Mouse (Mus musculus) kidney, embryonic 16.5 days (tissue): ENCODE data around the gene Pax4. TPM values are rescaled to one million over a fixed set of nuclear protein-coding genes. Genes with fewer than 3 reads are reported as not detected.

Experiments
- ATAC-seq: fragments of 200-750 bp; cut with Nextera tagmentation; 2 replicates; pipeline ENCODE4 v1.8.0; 2017; ENCODE audit warnings: moderate TSS enrichment; ENCODE audit not compliant: low FRiP score, low TSS enrichment
- H3K27ac ChIP-seq: fragments of 300-500 bp; sonication (generic); 2 replicates; pipeline ENCODE4 v1.5.1; 2014; ENCODE audit warnings: low read length
- H3K27me3 ChIP-seq: fragments of 300-500 bp; sonication (generic); 2 replicates; pipeline ENCODE4 v1.6.1; 2014; ENCODE audit warnings: low read length, control low read depth, mixed read lengths; ENCODE audit not compliant: insufficient read depth
- H3K36me3 ChIP-seq: fragments of 300-500 bp; sonication (generic); 2 replicates; pipeline ENCODE4 v1.6.1; 2014; ENCODE audit warnings: low read length, control low read depth, mixed read lengths; ENCODE audit not compliant: insufficient read depth
- H3K4me1 ChIP-seq: fragments of 300-500 bp; sonication (generic); 2 replicates; pipeline ENCODE4 v1.6.1; 2014; ENCODE audit warnings: low read length, control low read depth, mixed read lengths; ENCODE audit not compliant: insufficient read depth
- H3K4me2 ChIP-seq: fragments of 300-500 bp; sonication (generic); replicated peaks from 2 replicates; pipeline ENCODE4 v1.6.1; 2014; ENCODE audit warnings: low read depth, low read length
- H3K4me3 ChIP-seq: fragments of 300-500 bp; sonication (generic); 2 replicates; pipeline ENCODE4 v1.5.1; 2014; ENCODE audit warnings: mild to moderate bottlenecking, low read length
- H3K9ac ChIP-seq: fragments of 300-500 bp; sonication (generic); replicated peaks from 2 replicates; pipeline ENCODE4 v1.6.1; 2014; ENCODE audit warnings: low read length
- H3K9me3 ChIP-seq: fragments of 300-500 bp; sonication (generic); 2 replicates; pipeline ENCODE4 v1.6.1; 2016; ENCODE audit warnings: low read length, control low read depth
- WGBS: fragments of 180-500 bp; shearing (Covaris S2); extraction: QIAGEN DNeasy Blood & Tissue Kit; methylation state at CpG from one replicate; pipeline ENCODE4 v1.1.7; 2014; 5-methylcytosine and 5-hydroxymethylcytosine counted together
- polyA plus RNA-seq: library from polyadenylated mRNA; unstranded; fragments of >200 nt; fragmentation: Nextera tagmentation; extraction: Ambion mirVana; gene quantifications from 2 replicates; pipeline ENCODE4 v1.2.1, GENCODE M21; 2015

Gene Pax4
- polyA plus RNA-seq, 1 experiment from 2014 or later, result not detected

DNA sequence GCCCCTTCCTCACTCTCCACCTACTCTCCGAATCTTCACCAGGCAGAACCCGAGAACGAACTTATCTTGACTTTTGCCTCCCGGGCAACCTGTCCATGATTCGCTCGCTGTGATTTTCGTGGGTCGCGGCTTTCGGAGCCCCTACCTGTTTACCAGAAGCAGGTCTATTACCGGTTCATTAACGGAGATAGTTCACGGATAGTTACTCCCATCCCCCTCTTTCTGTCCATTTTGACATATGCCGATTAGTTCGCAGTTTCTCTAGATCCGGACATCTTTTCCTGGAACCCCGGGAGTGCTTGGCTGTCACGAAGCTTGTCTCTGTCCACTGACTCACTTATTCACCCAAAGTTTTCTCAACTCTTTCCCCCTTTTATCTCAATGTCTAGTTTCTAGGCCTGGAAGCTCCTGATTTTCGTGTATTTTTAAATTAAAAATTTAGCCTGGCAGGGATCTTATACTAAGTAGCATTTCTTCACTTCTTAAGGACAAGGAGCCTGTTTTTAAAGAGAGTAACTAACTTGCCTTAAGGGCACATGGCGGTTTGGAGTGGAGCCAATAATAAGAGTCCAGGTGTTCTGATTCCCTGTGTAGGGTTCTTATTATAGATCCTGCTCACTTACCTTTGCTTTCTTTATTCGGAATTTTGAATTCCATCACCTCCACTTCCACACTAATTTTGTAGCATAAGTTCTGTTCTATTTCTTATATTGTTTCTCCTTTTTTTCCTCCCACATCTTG, 31.8 kb upstream of the Pax4 start:
- Histone ChIP-seq H3K4me1 (peaks cover 41% of the 10 kb centered on the region), H3K4me3 (peak overlapping the region; percentile 85), H3K27ac (peak overlapping the region; percentile 78), H3K9me3 (no peaks in the 10 kb centered on the region), H3K4me2 (peak overlapping the region; percentile 79), H3K36me3 (peaks cover 6% of the 10 kb centered on the region; the same call in 1 of the 2 replicates), H3K9ac (peak overlapping the region; percentile 82), H3K27me3 (no peaks in the 10 kb centered on the region)
- WGBS, result 4% methylated on average over 21 of the region's 21 CpGs
- ATAC-seq, result no peak

DNA sequence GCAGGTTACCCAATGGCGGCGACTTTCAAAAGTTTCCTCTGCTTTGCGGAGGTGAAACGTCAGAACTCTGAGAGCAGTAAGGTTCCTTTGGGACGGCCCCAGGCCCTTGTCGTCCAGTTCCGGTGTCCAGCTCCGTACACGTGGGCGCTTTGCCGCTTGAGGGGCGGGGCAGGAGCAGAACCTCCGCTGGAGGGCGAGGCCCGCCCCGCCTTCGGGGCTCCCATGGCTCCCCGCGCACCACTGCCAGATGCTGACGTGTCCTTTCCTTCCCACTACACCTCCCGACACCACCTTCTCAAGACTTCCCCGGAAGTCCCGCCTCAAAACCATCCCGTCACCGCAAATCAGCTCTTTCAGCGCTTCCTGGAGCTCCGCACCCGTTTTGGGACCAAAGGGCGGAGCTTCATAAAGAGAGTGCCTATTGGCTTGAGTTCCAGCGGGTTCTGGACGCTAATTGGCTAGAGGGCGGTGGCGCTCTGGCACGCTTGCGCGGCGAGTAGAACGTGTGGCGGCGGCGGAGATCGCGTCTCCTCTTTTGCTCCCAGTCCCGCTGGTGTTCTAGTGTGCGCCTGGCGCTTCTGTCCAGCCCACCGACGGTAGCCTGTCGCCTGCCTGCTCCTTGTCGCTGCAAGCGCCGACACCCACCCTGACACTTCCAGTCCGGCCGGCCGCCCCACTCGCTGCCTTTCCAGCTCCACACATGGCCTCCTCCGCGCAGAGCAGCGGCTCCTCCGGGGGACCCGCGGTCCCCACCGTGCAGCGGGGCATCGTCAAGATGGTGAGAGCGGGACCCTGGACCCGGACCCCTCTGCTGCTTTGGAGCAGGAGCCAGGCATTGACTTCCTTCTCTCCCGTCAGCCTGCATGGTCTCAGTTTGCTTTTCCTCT, 31.0 kb upstream of the Pax4 start:
- WGBS, result under 1% methylated on average over 68 of the region's 68 CpGs
- H3K4me3 ChIP-seq, result peak overlapping the region; percentile 85
- no peaks in the 10 kb centered on the region for H3K27me3 ChIP-seq
- peak; percentile 98 for ATAC-seq
- H3K27ac ChIP-seq, result peak overlapping the region; percentile 78
- peaks cover 33% of the 10 kb centered on the region for H3K4me1 ChIP-seq
- peak overlapping the region; percentile 79 for H3K4me2 ChIP-seq
- peak overlapping the region; percentile 82 for H3K9ac ChIP-seq
- peaks cover 6% of the 10 kb centered on the region; the same call in 1 of the 2 replicates for H3K36me3 ChIP-seq
- H3K9me3 ChIP-seq, result no peaks in the 10 kb centered on the region

DNA sequence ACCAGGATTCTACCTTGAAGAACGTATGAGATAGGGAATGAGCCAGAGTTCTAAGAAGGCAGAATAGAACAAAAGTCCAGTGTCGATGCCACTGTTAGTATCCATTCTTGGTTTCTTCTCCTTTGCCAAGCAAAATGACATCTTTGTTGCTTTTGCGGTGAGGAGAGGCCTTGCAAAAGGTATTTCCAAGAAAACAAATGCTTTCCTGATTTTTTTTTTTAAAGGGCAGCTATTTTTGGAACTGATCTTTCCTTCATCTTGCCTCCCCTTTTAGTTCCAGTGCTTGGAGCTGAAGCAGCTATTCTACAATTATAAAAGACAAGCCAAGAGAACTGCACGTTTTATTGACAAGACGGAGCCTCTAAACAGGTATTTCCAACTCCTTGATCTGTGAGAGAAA, 25.7 kb upstream of the Pax4 start, which contains the start of gene Snd1:
Gene Snd1, plus strand, starts transcription at position 301 of the 400 bp plus-strand sequence.
- Histone ChIP-seq H3K27me3 (no peaks in the 10 kb centered on the region), H3K4me1 (0 out of 2 replicates have a peak, but pooled peaks cover 3% of the 10 kb centered on the region), H3K36me3 (no peaks in the 10 kb centered on the region), H3K9ac (no peak within 1 kb of the TSS), H3K27ac (no peak within 1 kb of the TSS), H3K9me3 (no peaks in the 10 kb centered on the region), H3K4me3 (no peak within 1 kb of the TSS), H3K4me2 (no peak within 1 kb of the TSS)
- ATAC-seq, result no peak
- 78% methylated on average over 5 of the region's 5 CpGs for WGBS

DNA sequence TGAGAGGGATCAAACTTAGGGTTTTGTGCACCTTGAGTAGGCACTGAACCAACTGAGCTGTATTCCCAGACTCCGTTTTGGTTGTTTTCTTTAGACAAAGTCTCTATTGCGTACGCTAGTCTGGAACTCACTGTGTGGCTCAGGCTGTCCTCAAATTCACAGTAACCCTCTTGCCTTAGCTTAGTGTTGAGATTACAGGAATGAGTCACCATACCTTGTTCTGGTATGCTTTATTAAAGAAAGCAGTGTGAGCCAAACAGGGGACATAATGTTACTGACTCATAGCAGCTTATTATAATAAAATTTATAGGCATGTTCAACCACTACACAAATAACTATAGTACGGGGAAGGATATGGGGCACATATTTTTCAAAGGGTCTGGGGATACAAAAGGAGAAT, 25.1 kb upstream of the Pax4 start:
- Histone ChIP-seq H3K4me2 (no peak overlapping the region), H3K9me3 (no peaks in the 10 kb centered on the region), H3K9ac (no peak overlapping the region), H3K27me3 (no peaks in the 10 kb centered on the region), H3K4me1 (0 out of 2 replicates have a peak, but pooled peaks cover 3% of the 10 kb centered on the region), H3K4me3 (no peak overlapping the region), H3K27ac (no peak overlapping the region), H3K36me3 (no peaks in the 10 kb centered on the region)
- ATAC-seq, result no peak
- 88% methylated on average over 4 of the region's 4 CpGs for WGBS

DNA sequence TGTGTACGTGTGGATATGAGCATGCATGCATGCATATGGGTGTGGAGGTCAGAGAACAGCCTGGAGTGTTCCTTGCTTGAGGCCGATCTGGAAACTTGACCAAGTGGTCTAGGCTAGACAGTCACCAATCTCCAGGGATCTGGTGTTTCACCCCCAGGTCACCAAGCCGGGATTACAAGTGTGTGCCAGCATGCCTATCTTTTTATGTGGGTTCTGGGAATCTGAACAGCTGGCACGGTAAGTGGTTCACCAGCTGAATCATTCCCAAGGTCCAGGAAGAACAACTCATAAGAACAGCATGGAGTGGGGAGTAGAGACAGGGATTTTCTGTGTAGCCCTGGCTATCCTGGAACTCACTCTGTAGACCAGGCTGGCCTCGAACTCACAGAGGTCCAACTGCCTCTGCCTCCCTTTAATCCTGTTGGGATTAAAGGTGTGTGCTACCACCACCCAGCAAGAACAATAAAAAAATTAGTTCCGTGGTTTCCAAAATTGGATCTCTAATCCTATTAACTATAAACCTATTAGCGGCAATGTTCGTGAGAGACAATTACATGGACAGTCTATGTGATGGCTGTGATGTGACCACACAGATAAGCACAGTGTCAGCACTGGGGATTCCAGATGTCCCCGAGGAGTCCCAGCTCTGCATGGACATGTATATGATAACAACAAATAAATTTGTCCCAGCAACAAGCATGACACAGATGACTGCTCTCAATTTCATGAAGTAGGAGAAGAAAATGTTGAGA, 22.3 kb upstream of the Pax4 start:
- Histone ChIP-seq H3K4me1 (no peaks in the 10 kb centered on the region), H3K27me3 (no peaks in the 10 kb centered on the region), H3K9me3 (no peaks in the 10 kb centered on the region), H3K4me2 (no peak overlapping the region), H3K27ac (no peak overlapping the region), H3K9ac (no peak overlapping the region), H3K4me3 (no peak overlapping the region), H3K36me3 (no peaks in the 10 kb centered on the region)
- no peak for ATAC-seq
- 88% methylated on average over 9 of the region's 9 CpGs for WGBS

DNA sequence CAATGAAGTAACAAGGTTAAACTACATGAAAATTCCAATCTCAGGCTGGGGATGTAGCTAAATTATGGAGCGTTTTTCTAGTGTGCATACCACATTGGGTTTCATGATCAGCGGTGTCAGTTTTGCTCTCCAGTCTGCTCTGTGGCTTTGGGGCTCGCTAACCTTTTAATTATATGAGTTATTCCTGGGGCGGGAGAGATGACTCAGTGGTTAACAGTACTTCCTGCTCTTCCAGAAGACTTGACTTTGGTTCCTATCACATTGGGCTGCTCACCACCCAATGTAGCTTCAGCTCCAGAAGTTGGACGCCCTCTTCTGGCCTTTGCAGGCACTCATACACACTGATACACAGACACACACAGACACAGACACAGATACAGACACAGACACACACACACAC, 21.5 kb upstream of the Pax4 start:
- Histone ChIP-seq H3K4me2 (no peak overlapping the region), H3K9ac (no peak overlapping the region), H3K4me3 (no peak overlapping the region), H3K27me3 (no peaks in the 10 kb centered on the region), H3K36me3 (no peaks in the 10 kb centered on the region), H3K9me3 (no peaks in the 10 kb centered on the region), H3K4me1 (no peaks in the 10 kb centered on the region), H3K27ac (no peak overlapping the region)
- 77% methylated on average over 5 of the region's 5 CpGs for WGBS
- no peak for ATAC-seq

DNA sequence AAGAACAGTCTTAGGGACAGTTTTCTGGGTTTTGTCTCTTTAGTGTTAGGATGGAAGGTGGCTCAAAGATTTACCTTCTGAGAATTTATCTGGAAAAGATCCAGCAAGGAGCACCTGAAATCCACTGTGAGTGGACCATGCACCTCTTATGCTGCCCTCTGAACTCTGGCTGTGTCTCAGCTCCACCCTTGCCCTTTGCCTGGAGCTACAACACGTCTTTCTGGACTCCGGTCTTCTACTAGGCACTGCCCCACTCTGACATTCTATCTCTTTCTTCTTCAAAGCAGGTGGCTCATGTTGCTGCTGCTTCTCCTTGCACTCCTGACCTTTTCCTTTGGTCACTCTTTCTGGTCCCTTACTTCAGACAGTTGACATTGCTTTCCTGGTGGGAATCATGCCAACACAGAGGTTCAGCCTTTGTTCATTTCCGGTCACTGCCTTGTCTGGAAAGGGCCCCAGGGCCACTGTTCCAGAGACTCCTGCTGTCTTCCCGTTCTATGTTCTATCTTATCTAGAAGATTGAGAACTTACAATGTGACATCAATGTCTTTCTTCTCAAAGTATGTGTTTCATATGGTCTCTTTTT, 21.0 kb upstream of the Pax4 start:
- WGBS, result 40% methylated on average over 4 of the region's 4 CpGs
- no peak overlapping the region for H3K9ac ChIP-seq
- no peak overlapping the region for H3K4me2 ChIP-seq
- ATAC-seq, result no peak
- H3K4me3 ChIP-seq, result no peak overlapping the region
- H3K4me1 ChIP-seq, result no peaks in the 10 kb centered on the region
- no peaks in the 10 kb centered on the region for H3K27me3 ChIP-seq
- no peaks in the 10 kb centered on the region for H3K36me3 ChIP-seq
- H3K9me3 ChIP-seq, result no peaks in the 10 kb centered on the region
- no peak overlapping the region for H3K27ac ChIP-seq

DNA sequence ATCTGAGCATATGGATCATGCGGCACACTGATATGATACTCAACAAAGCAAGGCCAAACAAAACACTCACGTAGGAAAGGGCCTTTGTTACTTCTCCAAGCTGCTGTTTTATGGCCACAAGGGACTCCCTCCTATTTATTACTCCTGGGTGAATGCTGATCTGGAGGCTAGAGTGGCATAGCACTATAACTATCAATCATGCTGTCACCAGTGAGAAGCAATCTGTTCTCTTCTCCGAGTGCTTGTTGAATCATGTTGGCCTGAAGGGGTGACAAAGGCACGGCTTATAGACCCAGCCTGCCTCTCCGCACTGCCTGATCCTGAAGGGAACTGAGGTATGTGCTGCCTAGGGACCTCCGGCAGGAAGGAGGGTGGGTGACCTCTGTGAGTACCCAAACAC, 15.5 kb upstream of the Pax4 start:
- WGBS, result 17% methylated on average over 6 of the region's 6 CpGs
- no peak for ATAC-seq
- H3K4me3 ChIP-seq, result no peak overlapping the region
- no peak overlapping the region for H3K9ac ChIP-seq
- no peaks in the 10 kb centered on the region for H3K36me3 ChIP-seq
- no peaks in the 10 kb centered on the region for H3K9me3 ChIP-seq
- H3K4me2 ChIP-seq, result no peak overlapping the region
- 0 out of 2 replicates have a peak, but pooled peaks cover 3% of the 10 kb centered on the region for H3K4me1 ChIP-seq
- H3K27me3 ChIP-seq, result no peaks in the 10 kb centered on the region
- no peak overlapping the region for H3K27ac ChIP-seq

DNA sequence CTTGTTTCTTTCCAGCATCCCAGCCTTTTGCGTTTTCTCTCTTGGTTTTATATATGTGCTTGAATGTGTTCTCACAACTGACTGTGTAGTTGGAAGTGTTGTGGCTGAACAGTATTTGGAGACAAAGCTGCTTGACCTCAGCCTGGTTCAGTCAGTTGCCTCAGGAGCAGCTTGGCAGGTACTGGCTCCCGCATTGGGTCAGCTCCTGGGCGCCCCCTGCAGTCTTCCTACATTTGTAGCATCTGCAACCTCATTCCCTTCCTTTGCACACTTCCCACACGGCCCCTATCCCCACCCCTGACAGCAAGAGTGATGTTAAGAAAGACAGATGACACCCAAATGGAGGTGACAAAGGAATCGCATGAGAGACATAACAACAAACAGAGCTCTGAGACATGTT, 11.4 kb upstream of the Pax4 start:
- Histone ChIP-seq H3K4me3 (no peak overlapping the region), H3K4me2 (no peak overlapping the region), H3K4me1 (0 out of 2 replicates have a peak, but pooled peaks cover 3% of the 10 kb centered on the region), H3K9me3 (no peaks in the 10 kb centered on the region), H3K9ac (no peak overlapping the region), H3K27me3 (no peaks in the 10 kb centered on the region), H3K36me3 (no peaks in the 10 kb centered on the region), H3K27ac (no peak overlapping the region)
- ATAC-seq, result no peak
- 6% methylated on average over 5 of the region's 5 CpGs for WGBS
